Mouse (Mus musculus) layer of hippocampus, adult 9-11 months (tissue): ENCODE results near the gene Mxi1.
A peak's percentile ranks its signal among the peaks of the same experiment; 100 is the strongest.

Experiments used
- DNase-seq: peaks from one replicate; pipeline ENCODE4 v3.0.0; 2022

Gene Mxi1

GRCm38 (mm10) chr19:53303382-53303781, 6.9 kb upstream of the Mxi1 start:
- DNase-seq = no peak

GRCm38 (mm10) chr19:53305621-53306020, 4.7 kb upstream of the Mxi1 start:
- no peak for DNase-seq

DNA sequence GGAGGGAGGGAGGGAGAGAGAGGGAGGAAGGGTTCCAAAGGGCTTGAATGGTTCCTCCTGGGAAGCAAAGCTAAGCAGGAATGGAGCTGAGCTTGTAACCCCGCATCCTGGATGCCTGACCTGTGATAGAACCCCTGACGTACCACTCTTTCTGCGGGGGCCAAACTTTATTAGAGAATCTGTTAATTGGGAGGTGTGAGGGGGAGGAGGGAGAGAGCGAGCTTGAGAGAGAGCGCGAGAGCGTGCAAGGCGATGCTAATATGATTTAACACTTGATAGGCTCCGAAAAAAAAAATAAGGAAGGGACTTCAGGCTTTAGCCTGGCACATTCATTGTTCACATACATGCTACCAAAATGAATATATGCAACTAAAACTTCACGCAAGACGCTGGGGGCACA, 3.6 kb upstream of the Mxi1 start:
- DNase-seq = no peak

GRCm38 (mm10) chr19:53307219-53307618, 3.1 kb upstream of the Mxi1 start:
- DNase-seq = no peak

GRCm38 (mm10) chr19:53309631-53310030, 687 bp upstream of the Mxi1 start:
- no peak for DNase-seq

GRCm38 (mm10) chr19:53310771-53311523, 629 bp downstream of the Mxi1 start:
- no peak for DNase-seq

- DNase-seq = no peak
Observed at GRCm38 (mm10) chr19:53311524-53312335, 1.4 kb downstream of the Mxi1 start.

GRCm38 (mm10) chr19:53312336-53312871, 2.1 kb downstream of the Mxi1 start:
- peak; percentile 69 for DNase-seq

DNA sequence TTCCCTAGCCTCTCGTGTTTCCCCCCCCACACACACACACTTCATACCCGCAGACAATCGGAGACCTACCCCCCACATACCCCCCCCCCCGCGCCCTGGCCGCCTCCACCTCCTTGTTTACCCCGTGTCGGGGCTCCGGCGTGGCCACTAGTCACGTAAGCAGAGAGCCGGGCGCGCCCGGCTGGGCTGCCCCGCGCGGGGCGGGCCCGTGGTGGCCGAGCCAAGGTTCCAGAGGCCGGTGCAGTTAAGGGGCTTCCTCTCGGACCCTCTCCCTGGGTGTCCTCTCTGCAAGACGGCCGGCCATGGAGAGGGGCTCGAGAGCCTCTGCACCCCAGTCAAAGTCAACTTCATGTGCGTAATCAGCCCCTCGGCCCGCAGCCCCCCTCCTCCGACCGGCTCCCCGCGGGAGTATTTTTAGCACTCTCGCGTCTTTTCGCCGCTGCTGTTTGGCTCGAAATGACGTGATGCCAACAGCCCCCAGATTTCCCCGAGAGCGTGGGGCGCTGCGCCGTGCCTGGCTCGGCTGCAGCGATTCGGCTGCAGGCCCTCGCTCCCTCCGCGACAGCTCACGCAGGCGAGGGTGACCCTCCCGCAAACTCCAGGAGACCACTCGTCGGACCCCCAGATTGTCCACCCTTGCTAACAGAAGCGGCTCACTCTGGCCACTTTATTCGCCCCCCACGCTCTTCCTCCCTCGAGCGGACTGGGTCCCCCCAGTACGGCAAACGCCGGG, 2.8 kb downstream of the Mxi1 start:
- DNase-seq = peak; percentile 81

- peak; percentile 99 for DNase-seq
Observed at GRCm38 (mm10) chr19:53313684-53314443, 3.5 kb downstream of the Mxi1 start.

- no peak for DNase-seq
Observed at GRCm38 (mm10) chr19:53314530-53315208, 4.4 kb downstream of the Mxi1 start.

DNA sequence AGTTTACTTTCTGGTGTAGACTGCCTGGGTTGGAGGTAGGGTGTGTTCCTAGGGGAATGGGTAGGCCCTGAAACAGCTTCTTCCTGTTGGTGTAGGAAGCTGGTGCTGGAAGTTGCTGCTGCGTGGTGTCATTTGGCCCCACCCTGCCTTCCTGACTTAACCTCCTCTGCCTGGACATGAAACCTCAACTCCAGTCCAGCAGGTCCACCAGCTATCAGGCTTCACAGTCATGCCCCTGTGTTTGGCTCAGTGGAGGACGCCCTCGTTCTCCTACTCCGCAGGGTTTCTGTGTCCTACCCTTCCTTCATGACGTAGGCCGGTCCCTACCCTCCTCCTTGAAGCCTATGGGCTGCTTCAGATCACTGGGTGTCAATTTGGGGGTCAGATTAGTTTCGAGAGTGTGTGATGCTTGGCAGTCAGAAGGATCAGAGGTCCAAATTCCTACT, 4.9 kb downstream of the Mxi1 start:
- no peak for DNase-seq

- DNase-seq = no peak
Observed at GRCm38 (mm10) chr19:53316105-53316504, 5.8 kb downstream of the Mxi1 start.

DNA sequence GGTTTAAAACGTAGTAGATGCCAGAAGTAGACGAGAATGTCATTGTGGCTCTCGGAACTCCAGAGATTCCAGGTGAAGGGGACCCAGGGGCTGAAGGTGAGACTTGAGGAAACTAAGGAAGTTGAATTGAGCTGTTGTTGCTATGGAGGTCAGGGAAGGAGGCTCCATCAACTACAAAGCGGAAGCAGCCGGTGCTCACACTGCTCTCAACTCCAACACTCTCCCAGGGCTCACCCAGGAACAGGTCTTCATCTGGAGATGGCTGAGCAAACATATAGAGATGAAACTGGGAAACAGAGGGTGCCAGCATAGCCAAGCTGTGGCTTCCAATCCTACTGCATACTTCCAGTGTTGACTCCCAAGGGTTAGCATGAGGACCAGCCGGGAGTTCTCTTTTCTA, 6.6 kb downstream of the Mxi1 start:
- DNase-seq = no peak

- no peak for DNase-seq
Observed at GRCm38 (mm10) chr19:53318143-53319132, 8.1 kb downstream of the Mxi1 start.

DNA sequence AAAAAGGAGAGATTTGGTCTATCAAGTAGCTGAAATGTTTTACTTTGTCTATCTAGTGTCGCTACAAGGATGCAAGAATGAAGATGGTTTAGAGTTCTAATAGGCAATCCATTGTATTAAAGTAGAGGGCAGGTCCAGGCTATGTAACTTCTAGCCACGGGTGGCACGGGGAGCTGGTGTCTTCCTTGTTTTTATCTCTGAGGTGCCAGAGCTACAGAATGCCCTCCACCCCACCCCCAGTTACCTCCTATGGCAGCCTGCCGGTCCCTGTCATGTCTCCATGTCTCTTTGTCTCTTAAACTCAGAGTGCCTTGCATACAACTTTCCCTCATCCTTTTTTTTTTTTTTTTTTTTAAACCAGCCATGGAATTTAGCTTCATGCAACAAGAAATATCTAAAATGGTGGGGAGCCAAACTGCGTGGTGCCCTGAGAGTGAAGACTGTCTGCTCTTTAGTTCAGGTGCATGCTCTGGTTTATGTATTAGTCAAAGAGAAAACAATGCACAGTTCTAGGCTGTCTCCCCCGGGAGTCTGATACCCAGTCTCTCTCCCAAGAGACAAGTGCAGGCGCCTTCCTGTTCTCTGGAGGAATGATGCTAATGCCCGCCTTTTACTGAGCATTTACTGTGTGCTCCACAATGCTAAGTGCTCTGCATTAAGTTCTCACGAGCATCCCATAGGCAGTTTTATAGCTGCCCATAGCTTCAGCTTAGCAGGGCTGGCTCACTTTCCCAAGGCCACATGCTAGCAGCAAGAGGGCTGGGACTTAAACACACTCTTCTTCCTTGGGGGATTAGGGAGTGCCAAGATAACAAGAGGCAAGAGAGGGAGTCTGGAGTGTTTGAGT, 10.2 kb downstream of the Mxi1 start:
- DNase-seq = no peak

GRCm38 (mm10) chr19:53321273-53321672, 11.0 kb downstream of the Mxi1 start:
- DNase-seq = no peak

- DNase-seq = no peak
Observed at GRCm38 (mm10) chr19:53322438-53323048, 12.2 kb downstream of the Mxi1 start.

DNA sequence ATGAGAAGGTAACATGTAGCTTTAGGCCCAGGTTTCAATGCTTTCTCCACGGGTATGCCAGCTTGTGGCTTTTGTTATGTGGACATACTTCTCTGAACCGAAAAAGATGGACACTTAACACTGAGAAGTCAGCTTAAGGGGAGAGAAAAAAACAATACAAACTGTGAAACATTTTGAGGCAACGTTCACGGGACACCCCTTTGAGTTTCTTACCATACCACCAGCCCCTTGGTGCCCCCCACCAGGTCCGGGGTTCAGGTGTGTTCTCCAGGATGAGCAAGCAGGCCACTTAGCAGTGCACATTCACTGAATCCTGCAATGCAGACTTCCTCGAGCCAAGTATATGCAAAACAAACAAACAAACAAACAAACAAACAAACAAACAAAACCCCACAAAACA, 14.5 kb downstream of the Mxi1 start:
- no peak for DNase-seq
